Mouse (Mus musculus): Measurements from ENCODE around the gene Prr22.

DNA sequence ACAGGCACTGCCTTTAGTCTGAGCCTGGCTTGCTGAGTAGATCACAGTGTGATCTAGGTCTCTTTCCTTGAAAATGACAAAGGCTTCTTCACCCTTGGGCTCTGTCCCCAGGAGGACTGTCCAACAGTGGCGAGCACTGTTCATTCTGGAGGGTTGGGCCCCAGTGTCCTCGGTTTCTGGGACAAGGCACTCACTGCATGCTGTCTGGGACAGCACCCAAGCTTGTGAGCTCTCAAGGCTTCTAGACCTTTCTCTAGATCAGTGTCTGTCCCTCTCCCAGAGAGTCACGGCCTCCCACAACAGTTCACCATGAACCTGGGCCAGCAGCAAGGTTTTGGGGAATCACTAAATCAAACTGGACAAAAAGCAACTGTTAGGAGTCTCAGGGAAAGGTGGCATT is 22.5 kb downstream of the Prr22 start:
- TF ChIP-seq CTCF (IDR thresholded peaks at IDR 0.05; ENCODE audit: extremely low read depth, insufficient read depth, low read length) (no peak), POLR2A (IDR thresholded peaks at IDR 0.05; ENCODE audit: extremely low read depth, insufficient read depth, low read length) (no peak)
